Mouse (Mus musculus): ENCODE measurements at regions not wholly inside any gene's neighbourhood (a gene's known extent, or its start where the extent isn't known, plus 50 kb on each side); places are given as distances from the start of the nearest gene placed in this dataset.
"Not testable (repeated sequence)": the region's sequence is repeated elsewhere in the genome, so short reads cannot be mapped to it uniquely, and the experiment has no call there.

- DNase-seq (ENCODE audit: extremely low spot score, low read depth, low spot score): peak; percentile 31
These were observed 1786.1 kb downstream of the 9330182O14Rik start for GRCm38 (mm10) chr15:41920270-41920669.

GRCm38 (mm10) chr15:41936697-41937096 lies 1802.5 kb downstream of the 9330182O14Rik start:
- DNase-seq (ENCODE audit: extremely low spot score, low read depth, low spot score): no peak

DNA sequence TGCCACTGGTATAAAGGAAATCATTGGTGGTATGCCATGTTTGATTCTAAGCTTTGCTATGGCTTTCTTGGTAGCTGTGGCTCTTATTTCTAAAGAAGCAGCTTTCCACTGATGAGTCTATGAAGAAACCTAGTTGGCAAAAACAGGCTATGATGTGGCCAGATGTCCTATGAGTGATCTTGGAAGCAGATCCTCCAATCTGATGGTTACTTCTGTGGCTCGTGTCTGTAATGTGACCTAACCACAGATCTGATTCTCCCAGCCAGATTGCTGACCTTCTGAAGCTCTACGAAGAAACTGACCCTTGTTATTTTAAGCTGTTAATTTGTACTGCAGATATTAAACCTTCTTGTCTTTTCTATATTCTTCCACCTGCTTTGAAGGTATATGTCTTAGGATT lies 1811.1 kb downstream of the 9330182O14Rik start:
- no peak for DNase-seq (ENCODE audit: extremely low spot score, low read depth, low spot score)

- DNase-seq (ENCODE audit: extremely low spot score, low read depth, low spot score): no peak
These were observed 1813.7 kb downstream of the 9330182O14Rik start for GRCm38 (mm10) chr15:41947888-41948287.

DNA sequence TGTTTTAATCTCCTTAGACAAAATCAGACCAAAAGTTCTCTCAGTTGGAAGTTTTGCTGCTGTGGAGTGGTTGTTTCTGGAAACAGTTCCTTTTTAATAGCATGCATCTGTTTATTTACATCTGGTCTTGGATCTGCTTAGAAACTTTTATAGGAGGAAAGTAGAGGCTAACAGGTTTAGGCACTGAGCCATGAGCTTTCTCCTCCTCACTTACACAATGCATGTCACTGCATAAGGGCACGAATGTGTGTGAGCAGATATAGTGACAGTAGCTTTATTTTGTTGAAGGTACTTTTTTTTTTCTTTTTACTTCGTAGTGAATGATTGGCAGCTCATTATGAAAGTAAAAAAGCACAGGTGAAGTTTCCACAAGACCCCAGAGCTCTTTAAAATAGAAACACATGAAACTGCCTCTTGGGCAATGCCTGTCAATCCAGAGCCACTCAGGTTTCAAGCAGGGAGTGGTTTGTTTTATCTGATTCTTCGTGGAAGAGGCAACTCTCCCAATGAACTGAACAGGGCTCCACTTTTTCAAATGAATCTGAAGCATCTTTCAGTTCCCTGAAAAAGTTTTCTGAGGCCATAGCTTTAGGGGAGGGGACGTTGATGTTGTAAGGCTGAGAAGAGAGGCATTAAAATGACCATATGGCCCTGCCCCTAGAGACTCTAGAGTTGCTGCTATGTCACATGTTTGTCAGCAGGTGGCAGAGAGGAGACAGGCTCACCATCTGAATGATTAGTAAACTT lies 1814.4 kb downstream of the 9330182O14Rik start:
- DNase-seq (ENCODE audit: extremely low spot score, low read depth, low spot score): no peak

- no peak for DNase-seq (ENCODE audit: extremely low spot score, low read depth, low spot score)
These were observed 1814.9 kb downstream of the 9330182O14Rik start for GRCm38 (mm10) chr15:41949094-41949461.

- DNase-seq (ENCODE audit: extremely low spot score, low read depth, low spot score): no peak
These were observed 1817.1 kb downstream of the 9330182O14Rik start for GRCm38 (mm10) chr15:41951276-41951675.

GRCm38 (mm10) chr15:41960597-41960996 lies 1826.4 kb downstream of the 9330182O14Rik start:
- no peak for DNase-seq (ENCODE audit: extremely low spot score, low read depth, low spot score)

DNA sequence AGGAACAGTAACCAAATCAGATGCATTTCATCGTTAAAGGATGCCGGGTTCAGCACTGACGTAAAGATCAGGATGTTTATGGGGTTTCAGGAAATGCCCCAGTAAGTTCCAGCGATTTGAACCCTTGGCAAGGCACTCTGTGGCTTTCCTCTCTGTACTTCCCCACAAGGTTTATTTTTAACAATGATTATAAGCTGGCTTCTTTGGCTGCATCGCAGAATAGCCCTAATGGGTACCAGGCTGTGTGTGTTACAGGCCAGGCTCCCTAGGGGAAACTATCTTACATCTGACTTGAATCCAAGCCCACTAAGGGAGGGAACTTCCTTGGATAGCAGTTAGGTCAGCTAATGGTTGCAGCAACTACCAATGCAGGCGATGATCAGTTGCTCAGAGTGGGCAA lies 1836.7 kb downstream of the 9330182O14Rik start:
- DNase-seq (ENCODE audit: extremely low spot score, low read depth, low spot score): no peak

GRCm38 (mm10) chr15:41973263-41973662 lies 1839.1 kb downstream of the 9330182O14Rik start:
- DNase-seq (ENCODE audit: extremely low spot score, low read depth, low spot score): no peak

- DNase-seq (ENCODE audit: extremely low spot score, low read depth, low spot score): no peak
These were observed 1843.0 kb downstream of the 9330182O14Rik start for GRCm38 (mm10) chr15:41977196-41977595.

DNA sequence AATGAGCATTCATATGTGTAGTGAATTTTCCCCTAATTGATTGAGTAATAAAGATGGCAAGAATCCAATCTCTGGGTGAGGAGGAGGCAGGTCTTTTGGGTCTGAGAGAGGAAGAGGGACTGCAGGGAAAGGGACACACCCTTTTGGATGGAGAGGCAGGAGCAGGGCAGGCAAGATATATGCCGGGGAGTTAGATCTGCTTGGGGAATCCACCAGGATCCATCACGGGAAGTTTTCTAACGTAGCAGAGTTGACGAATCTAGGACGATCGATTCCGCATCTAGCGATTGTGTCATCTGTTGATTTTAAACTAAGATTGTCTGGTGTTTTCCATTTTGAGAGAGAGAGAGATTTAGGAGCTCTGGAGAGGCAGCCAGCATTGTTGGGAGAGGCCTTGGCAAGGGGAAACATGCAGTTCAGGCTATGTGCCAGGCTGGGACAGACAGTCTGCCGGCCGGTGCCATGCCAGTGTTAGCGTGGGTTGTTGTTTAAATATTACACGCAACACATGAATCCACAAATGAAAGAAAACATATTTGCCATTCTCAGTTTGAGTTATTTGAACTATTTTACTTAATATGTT lies 1843.6 kb downstream of the 9330182O14Rik start:
- DNase-seq (ENCODE audit: extremely low spot score, low read depth, low spot score): no peak

DNA sequence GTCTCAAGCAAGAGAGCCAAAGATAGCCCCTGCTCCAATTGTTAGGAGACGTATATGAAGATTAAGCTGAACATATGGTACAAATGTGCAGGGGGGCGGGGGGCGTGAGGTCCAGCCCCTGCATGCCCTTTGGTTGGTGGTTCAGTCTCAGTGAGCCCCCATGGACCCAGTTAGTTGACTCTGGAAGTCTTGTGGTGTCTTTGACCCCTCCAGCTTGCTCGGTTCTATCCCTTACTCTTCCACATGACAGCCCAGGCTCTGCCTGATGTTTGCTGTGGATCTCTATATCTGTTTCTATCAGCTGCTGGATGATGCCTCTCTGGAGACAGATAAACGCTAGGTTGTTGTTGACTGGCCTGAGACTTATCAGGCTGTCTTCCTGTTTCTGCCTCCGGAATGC lies 1849.1 kb downstream of the 9330182O14Rik start:
- no peak for DNase-seq (ENCODE audit: extremely low spot score, low read depth, low spot score)

DNA sequence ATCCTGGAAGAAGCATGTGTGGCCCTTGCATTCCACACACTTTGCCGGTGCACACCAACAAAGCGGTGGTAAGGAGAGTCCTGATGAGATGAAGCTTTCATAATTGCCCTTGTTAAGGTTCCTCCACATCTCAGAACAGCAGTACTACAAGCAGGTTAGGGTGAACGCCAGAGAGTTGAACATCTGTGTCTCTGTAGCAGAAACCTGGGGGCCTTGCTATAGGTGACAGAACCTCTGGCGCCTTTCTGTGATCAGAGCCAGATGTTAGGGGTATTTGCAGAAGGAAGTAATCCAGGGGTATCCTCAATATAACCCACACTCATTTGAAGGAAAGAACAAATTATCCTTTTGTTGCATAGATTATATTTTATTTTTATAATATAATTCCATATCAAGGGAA lies 1850.1 kb downstream of the 9330182O14Rik start:
- DNase-seq (ENCODE audit: extremely low spot score, low read depth, low spot score): peak; percentile 3

- DNase-seq (ENCODE audit: extremely low spot score, low read depth, low spot score): no peak
These were observed 1852.1 kb downstream of the 9330182O14Rik start for GRCm38 (mm10) chr15:41986264-41986663.

DNA sequence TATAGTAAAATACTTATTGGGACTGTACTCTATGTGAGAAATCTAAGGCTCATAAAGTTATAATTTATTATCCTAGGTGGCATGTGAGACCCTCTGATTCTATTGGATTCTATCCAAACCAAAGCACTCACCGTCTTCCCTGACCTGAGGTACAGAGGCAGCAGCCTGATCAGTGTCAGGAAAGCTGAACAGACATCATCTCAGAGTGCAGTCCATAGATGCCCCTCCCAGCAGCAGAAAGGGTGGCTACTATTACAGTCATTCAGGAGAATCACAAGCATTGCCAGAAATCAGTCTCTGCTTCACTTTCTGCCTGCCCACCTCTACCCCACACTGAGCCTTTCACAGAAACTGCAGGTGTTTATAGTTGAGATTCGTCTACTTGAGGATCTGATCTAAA lies 1854.9 kb downstream of the 9330182O14Rik start:
- no peak for DNase-seq (ENCODE audit: extremely low spot score, low read depth, low spot score)

- no peak for DNase-seq (ENCODE audit: extremely low spot score, low read depth, low spot score)
These were observed 1857.7 kb downstream of the 9330182O14Rik start for GRCm38 (mm10) chr15:41991816-41992215.

DNA sequence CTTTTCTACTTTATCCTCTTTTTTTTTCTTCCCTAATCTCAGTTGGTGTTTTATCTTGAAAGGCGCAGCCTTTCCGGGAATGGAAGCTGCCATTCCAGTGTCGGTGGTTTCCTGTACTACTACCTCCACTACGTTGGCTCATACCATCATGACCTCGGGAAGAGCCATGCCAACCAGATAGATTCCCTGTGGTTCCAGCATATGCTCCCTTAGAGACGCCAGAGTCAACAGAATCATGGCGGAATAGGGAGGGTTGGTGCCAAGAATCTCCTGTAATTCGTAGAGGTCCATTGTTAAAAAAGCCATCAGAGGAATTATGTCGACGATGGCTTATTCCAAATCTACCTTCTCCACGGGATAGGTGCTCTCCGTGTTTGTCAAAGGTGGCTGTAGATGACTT lies 1898.1 kb downstream of the 9330182O14Rik start:
- DNase-seq (ENCODE audit: extremely low spot score, low read depth, low spot score): not testable (repeated sequence)

- no peak for DNase-seq (ENCODE audit: extremely low spot score, low read depth, low spot score)
These were observed 1913.2 kb downstream of the 9330182O14Rik start for GRCm38 (mm10) chr15:42047088-42047976.

- DNase-seq (ENCODE audit: extremely low spot score, low read depth, low spot score): no peak
These were observed 1922.6 kb downstream of the 9330182O14Rik start for GRCm38 (mm10) chr15:42056772-42057171.

DNA sequence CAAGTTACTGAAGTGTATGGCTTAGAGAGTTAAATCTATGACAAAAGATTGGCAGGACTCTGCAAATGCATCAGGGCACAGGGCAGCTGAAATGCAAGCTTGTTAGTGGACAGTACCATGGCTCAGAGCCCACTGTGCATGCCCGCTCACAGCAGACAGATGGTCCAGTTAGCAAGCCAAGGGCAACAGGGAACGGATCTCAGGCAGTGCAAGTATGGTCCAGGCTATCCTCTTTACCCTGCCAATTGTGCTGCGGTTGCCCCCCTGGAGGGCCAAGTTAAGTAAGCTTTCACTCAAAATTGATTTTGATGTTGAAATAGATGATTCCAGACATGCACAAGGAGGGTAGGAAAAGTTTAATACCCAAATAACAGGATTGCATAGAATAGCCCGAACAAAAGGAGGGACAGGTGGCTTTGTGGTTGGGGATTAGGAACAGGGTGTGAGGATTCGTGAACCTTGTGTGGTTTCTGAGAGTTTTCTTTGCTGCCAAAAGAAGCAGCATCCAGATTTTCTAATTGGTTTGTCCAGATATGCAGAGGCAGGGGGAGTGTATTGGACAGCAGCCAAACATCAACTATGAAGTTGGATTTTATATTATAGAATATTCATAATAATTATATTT lies 1934.2 kb downstream of the 9330182O14Rik start:
- no peak for DNase-seq (ENCODE audit: extremely low spot score, low read depth, low spot score)

All from hindlimb bud, embryonic 11.5 days (tissue).